ENCODE assay signal across 18 mouse cellular contexts in the genomic region with DNA sequence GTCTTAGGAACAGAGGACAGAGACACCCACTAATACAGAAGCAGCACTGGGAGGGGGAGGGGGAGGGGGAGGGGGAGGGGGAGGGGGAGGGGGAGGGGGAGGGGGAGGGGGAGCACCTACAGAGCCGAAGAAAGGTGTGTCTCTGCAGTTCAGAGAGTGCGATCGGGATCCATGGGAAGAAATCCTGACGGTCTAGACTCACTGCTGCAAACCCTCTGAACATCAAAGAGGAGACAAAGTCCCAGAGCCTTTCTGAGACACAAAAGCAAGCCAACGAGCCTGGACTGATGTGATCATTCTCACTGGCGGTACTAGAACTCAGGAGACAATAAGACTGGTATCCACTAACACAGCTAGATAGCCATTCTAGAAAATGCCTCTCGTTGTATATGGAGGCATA.
"Had no signal": no experiment of that assay in that cellular context is flagged by ENCODE, and none has a peak within 500 bp of the region (broad histone marks: within the 10 kb centered on the region; RNA-seq: fewer than 3 reads in every experiment).

No protein-coding gene starts in this region.

- H3K4me3 ChIP-seq: midbrain, embryonic 10.5 days; midbrain, embryonic 12.5 days; myocyte; neural tube, embryonic 13.5 days; neural tube, embryonic 15.5 days had no signal

- DNase-seq: lung, adult 18-20 months; lung, embryonic 14.5 days; lung, postnatal 10 days; lung, postnatal 4 days; midbrain, embryonic 14.5 days; retina, postnatal 1 day; right cerebral cortex, adult 18-20 months; right cerebral cortex, postnatal 14 days; right cerebral cortex, postnatal 4 days; spleen, adult 18-20 months; thymus, adult 18-20 months; thymus, postnatal 14 days; thymus, postnatal 36 days had no signal

- H3K27ac ChIP-seq: midbrain, embryonic 10.5 days; midbrain, embryonic 12.5 days; neural tube, embryonic 13.5 days; neural tube, embryonic 15.5 days had no signal

- H3K9me3 ChIP-seq: midbrain, embryonic 10.5 days; midbrain, embryonic 12.5 days; neural tube, embryonic 13.5 days; neural tube, embryonic 15.5 days had no signal

- H3K9ac ChIP-seq: lung, embryonic 14.5 days; midbrain, embryonic 12.5 days; neural tube, embryonic 13.5 days; neural tube, embryonic 15.5 days had no signal

- H3K4me1 ChIP-seq: neural tube, embryonic 13.5 days; neural tube, embryonic 15.5 days had no signal
